Mouse (Mus musculus): ENCODE data around the gene Cyp4f39.

DNA sequence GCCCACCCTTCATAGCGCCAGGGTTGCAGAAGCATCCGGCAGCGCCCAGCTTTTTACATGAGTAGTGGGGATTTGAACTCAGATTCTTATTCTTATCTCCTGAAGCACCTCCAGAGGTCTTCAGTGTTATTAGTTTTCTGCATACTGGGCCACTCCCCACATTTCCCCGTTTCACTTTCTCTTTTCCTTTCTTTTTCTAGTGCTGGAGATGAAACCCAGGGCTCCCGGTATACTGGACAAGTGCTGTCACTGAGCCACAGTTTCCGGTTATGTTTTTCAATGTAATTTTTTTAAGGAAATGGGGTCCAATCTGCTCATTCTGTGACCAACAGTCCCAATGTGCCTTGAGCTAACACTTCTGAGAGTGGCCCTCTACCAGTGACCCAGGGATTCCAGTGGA is 40.6 kb upstream of the Cyp4f39 start:
- TF ChIP-seq EP300 (IDR thresholded peaks at IDR 0.05) (no peak), CTCF (IDR thresholded peaks at IDR 0.05) (no peak)

Measured in lung, postnatal 0 days (tissue).